Mouse (Mus musculus): Measurements from ENCODE around the gene Osbpl6.

Osbpl6 gene

DNA sequence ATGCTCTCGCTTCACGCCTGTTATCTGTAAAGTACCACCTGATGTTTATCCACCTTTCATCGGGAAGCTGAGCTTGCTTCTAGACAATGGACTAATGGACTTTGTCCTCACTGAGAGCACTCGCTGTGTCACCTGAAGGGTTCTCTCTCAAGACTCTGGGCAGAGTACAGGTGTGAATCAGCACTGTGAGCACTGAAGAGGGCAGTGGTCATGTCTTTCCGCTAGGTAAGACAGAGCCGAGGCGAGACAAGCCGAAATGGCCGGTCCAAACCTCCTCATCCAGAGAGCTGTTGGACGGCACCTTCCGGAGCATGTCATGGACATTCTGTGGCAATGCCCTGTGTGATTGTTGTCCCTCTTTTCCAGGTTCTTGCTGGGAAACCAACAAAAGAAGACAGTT, 92.6 kb downstream of the Osbpl6 start:
- DNase-seq (ENCODE audit: low read depth, low spot score) = no peak

DNA sequence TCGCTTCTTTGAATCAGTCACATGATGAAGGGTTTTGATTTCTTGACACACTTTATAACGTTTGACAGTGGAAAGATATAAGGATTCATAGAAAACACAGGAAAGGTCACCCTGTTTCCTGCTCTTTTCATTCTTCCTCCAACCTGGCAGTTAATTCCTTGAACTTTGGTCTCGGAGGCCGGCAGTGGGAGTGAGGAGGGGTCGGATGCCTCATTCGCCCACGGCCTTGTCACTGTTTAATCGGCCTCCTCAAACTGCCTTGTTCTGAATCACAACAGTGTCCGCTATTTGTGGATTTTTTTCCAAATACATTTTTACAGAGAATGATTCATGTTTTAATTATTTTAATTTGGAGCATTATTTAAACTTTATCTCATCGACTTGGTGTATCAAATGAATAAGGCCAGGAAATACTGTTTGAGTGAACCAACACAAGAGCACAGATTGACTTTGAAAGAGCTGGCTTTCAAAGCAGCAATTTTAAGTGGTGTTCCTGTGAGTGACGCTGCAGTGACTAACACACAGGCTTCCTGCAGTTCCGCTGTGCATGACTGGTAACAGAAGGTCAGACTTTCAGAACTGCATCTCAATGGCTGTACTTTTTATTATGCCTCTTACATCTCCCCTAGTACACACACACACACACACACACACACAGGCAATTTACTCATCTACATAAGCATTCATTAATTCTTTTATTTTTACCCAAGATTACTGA, 98.0 kb downstream of the Osbpl6 start:
- no peak for DNase-seq (ENCODE audit: low read depth, low spot score)

DNA sequence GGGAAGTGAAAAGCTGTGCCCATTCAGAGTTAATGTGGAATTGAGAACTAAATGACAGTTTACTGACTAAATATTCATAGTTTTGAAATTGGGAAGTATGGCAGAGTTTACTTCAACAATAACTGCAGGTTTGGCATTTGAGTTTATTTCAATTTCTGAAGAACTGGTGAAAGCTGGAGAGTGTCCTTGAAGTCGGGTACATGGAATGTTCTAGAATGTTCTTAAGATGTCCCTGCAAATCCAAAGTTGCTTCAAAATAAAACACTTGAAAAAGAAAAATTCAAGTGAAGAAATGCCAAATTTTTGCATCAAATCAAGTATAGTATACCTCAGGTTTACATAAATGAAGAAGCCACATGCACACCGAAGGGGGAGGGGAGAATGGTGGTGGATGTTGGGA, 98.7 kb downstream of the Osbpl6 start:
- DNase-seq (ENCODE audit: low read depth, low spot score) = no peak

DNA sequence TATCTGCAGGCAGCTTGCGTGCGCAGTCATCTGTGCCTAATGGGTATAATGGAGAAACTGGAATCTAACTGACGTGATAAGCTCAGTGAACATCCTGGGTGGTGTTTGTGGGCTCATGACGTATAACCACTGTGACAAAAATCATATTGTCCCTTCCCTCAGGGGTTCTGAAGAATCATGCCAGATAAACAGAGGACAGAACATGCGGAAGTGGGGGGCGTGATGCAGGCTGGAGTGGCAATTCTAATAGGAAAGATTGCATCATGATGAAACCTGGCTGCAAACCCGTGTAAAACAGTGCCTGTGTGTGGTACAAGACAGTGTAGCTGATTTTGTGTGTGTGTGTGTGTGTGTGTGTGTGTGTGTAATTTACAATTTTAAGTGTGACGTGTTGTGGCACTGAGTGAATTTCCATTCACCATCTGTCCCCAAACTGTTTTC, 105.0 kb downstream of the Osbpl6 start:
- no peak for DNase-seq (ENCODE audit: low read depth, low spot score)

DNA sequence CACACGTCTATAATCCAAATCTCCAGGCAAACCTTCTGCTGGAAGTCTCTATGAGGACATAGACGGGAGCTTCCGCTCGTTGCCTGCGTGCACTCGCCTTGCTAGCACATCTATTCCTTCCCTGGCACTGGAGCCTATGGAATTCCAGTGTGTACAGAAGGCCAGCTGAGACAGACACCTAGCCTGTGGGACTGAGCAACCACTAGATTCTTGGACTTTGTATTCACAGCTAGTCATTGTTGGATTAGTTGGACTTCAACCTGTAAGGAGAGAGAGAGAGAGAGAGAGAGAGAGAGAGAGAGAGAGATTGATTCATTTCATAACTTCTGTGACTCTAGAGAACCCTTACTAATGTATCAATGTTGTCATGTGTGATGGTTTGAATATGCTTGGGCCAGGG, 105.8 kb downstream of the Osbpl6 start:
- no peak for DNase-seq (ENCODE audit: low read depth, low spot score)

DNA sequence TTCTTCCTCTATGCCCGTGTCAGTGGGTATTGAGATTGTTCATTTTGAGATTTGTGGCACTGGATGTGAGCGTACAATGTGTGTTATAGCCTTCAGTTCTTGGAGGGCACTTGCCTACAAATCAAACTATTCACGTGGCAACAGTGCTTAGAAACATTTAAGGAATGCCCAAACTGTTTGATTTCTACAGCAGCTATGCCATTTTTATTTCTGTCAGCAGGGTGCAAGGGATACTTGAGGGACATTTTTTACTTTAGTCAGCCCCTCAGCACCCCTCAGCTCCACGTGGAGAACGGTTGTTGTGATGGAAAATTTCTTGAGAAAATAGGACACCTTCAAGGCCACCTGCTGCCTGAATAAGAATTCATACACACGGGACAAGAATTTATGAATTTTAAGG, 106.6 kb downstream of the Osbpl6 start:
- no peak for DNase-seq (ENCODE audit: low read depth, low spot score)

DNA sequence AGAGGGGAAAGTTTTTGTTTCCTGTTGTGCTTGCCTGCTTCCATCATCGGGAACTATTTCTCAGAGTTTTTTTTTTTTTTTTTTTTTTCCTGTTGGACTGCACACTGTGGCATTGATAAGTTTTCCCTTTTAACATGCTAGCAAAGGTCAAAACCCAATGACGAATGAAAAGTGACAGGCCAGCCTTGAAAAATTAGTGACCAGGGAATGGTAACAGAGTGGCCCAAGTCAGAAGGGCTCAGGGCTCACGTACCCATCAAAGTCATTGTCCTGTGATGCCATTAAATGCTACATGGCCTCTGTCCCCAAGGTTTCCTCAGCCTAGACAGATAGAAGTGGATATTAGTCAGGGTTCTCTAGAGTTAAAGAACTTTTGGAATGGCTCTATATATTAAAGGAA, 107.0 kb downstream of the Osbpl6 start:
- DNase-seq (ENCODE audit: low read depth, low spot score) = no peak

DNA sequence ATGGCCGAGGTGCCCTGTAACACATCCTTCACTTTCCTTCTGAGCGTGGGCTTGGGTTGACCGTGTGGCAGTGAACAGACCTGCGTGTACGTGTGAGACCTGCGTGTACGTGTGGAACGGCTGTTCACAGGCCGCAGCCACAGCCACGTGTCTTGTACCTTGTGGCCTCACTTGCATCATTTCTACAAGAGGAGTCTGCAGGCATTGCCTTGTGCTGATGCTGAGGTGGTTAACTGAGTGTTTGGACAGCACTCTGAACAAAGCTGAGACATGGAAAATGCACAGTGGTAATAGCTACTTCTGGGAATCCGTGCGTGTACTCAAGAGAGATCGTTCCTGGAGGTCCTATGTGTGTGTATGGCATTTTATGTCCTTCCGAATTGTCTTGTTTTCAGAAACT, 111.2 kb downstream of the Osbpl6 start:
- DNase-seq (ENCODE audit: low read depth, low spot score) = no peak

DNA sequence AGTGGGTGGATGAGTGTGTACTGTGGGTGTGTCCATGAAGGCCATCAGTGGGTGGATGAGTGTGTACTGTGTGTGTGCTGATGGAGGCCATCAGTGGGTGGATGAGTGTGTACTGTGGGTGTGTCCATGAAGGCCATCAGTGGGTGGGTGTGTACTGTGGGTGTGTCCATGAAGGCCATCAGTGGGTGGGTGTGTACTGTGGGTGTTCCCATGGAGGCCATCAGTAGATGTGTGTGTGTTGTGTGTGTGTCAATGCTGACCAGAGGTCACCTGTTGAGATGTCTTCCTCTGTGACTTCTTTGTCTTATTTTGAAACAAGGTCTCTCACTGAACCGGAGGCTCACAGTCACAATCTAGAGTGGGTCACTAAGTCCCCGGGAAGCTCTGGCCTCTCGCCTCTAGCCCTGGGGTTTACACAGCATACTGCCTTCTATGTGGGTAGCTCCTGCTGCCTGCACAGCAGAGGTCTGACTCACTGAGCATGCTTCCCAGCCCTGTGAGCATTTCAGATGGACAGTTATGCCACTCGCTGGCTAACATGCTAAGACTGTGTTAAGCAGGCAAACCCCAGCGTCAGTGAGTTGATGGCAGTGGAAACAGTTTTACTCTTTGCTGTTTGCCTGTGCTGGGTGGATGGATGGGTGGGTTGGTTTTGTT, 112.2 kb downstream of the Osbpl6 start:
- no peak for DNase-seq (ENCODE audit: low read depth, low spot score)

DNA sequence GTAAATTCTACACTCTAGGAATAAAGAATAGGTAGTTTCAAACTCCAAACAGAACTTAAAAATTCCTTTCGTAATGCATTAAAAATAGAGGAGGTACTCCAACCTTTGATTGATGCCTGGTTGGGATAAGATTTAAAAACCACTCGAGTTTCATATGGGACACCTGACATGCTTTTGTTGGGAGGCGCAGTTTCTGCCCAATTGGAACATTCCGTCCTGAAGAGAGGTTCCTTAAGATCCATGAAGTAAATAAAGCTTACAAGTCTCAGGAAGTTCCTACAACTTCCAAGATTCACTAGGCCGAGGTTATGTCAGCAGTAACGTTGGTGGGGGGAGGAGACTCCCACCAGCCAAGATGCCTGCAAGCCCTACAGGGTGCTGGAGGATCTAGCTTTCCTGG, 115.3 kb downstream of the Osbpl6 start:
- no peak for DNase-seq (ENCODE audit: low read depth, low spot score)

DNA sequence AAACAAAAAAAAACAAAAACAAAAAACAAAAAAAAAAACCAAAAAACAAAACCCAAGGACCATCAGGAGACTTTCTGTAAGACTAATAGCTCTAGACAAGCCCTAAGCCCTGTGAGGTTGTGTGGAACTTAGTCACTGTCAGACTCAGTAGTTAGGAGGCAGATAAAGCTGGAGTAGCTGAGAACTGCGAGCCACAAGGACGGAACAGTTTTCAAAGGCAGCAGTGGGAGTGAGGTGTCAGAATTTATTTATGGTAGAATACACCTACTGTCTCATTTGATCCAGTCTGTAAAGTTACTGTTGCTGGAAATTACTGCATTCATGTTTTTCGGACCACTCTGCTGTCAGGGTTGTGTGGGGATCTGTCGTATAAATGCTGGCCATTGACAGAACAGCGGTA, 118.1 kb downstream of the Osbpl6 start:
- DNase-seq (ENCODE audit: low read depth, low spot score) = no peak

DNA sequence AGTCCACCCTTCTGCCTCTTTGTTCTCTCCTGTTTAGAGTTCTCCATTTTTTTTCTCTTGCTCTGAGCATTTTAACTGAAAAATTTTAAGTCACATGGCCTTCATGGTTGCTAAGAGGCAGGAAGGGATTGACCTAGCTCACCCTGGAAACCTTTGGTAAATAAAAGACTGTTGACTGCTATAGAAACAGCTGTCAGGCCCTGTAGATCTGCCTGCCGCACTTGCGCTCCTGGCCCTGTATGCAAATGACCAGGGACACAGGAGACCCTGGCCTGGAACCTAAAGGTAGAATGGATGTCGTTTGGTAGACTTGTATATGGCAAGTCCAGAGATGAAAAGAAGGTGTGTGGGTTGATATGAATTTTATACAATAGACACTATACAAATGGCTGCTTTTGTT, 119.3 kb downstream of the Osbpl6 start:
- DNase-seq (ENCODE audit: low read depth, low spot score) = no peak

DNA sequence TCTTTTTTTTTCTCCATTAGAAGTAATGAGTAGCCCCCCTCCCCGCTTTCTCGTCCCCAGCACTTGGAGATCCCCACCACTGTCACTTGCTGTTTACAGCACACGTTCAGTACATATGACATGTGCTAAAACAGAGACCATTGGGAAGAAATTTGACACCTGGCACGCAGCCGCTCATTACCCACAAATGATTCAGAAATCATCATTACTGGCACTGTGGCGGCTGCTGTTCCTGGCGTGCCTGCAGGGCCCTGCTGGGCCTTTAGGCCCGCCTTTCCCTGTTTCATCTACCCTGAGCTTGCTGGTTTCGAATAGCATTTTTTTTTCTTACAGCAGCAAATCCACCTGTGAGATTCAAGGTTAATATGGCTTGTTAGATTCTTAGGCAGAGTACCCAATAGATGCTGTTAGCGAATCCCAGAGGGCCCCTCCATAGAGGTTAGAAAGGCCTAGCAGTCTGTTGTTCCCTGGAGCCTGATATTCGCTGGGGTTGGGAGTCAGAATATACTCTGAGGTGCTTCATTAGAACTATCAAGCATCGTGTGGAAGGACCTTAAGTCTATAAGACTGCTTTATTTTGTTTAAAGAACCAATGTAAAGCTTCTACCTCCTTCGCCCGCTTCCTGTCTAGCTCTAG, 126.3 kb downstream of the Osbpl6 start:
- DNase-seq (ENCODE audit: low read depth, low spot score) = no peak

DNA sequence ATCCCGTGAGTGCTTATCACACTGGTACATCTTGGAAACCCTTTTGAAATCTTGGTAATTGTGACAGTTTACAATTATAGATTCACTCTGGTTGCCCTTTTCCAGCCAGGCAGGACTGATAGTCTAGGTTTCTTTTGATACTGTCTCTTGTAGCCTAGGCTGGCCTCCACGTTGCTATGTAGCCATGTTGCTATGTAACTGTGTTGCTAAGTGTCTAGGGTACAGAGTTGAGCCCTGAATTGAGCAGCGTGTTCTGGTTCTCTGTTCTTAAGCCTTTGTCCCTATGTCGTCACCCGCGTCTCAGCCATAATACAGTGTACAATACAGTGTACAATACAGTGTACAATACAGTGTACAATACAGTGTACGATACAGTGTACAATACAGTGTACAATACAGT, 128.6 kb downstream of the Osbpl6 start:
- no peak for DNase-seq (ENCODE audit: low read depth, low spot score)

DNA sequence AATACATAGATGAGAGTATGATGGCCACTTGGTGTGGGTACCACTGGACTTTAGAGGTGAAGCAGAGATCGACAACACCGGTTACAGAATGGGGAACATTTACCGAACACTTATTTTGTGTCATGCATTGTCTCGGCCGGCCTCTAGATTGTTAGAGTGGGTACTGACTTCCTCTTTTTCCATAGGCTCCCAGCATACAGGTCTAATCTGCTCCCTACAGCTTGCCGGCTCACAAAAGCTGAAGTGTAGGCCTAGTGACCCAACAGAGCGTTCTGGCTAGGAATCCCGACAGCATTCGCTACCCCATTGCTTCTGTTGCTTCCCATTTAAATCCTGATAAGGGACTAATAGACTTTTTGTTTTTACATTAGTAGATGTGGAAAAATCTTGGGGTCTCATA, 135.6 kb downstream of the Osbpl6 start:
- DNase-seq (ENCODE audit: low read depth, low spot score) = no peak

DNA sequence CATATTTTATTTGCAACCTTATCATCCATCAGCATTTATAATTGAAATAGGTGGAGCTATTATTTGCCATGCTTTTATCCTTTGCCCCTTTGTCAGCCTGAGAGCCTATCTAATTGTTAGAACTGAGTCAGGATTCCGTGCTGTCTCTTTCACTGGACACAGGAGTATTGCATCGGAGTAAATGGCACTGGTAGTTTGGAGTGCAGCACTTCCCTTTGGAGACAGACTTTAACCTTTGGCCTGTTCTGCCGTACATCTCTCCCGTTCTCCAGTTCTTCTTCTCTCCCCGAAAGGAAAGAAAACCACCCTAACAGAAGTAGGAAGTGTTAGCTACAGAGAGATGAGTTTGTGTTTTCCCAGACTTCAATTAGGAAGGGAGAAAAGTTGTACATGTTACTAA, 136.6 kb downstream of the Osbpl6 start:
- DNase-seq (ENCODE audit: low read depth, low spot score) = no peak

DNA sequence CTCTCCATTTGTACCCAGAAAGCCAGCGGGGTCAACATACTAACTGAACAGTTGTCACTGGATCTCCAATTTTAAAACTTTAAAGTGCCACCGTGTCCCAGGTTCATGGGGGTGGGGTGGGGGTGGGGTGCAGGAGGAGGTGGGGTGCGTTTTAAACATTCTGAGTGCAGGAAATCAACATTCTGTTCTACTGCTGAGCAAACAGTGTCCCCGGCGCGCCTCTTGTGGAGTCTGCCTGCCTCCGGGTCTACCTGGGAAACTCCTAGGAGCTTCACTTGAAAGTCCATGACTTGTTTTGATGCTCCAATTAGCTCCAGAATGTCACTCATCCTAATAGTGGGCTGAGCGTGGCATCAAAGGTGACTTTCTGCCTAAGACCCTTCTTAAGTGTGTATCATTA, 139.2 kb downstream of the Osbpl6 start:
- no peak for DNase-seq (ENCODE audit: low read depth, low spot score)

DNA sequence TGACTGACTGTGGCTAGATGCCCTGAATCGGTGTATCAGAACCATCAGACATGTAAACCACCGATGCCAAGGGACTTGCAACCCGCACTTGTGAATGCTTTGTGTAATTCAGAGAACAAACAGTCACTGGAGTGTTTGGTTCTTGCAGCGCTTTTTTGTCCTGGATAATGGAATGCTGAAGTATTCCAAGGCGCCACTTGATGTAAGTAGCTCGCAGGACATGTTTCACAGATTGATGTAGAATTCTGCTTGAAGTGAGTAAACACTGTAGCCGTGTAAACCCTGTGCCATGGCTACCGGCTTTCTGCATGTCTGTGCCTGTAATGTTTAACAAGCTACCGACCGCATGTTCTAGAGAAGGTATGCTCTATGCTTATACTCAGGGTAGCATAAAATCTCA, 141.9 kb downstream of the Osbpl6 start:
- no peak for DNase-seq (ENCODE audit: low read depth, low spot score)

DNA sequence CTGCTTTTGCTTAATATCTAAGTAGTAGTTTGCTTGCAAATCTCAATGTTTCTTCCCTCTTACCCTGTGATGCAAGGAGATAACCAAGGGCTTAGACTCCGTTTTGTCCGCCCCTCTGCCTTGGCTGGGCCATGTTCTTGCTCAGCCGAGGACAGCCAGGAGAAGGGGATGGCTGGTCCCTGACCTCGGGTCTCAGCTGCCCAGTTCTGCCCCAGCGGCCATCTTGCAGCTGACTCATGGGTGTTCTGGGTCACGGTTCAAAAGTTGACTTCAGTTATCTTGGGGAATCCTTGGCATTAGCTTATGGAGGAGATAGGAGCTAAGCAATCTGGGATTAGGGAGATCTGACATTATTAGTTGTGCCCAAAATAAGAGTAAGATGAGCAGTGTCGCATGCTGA, 142.5 kb downstream of the Osbpl6 start:
- DNase-seq (ENCODE audit: low read depth, low spot score) = no peak

DNA sequence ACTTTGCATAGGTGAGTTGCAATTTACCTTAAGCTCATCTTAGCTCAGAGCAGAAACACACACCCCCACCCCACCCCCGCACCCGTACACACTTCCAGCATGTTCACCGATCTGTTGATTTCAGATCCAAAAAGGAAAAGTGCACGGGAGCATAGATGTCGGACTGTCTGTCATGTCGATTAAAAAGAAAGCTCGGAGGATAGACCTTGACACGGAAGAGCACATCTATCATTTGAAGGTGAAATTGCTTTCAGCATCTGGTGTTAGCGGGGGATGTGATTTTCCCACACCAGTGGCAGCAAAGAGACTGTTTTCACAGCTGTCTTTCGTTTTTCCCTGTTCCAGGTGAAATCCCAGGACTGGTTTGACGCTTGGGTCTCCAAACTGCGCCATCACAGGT, 143.0 kb downstream of the Osbpl6 start:
- DNase-seq (ENCODE audit: low read depth, low spot score) = no peak

DNA sequence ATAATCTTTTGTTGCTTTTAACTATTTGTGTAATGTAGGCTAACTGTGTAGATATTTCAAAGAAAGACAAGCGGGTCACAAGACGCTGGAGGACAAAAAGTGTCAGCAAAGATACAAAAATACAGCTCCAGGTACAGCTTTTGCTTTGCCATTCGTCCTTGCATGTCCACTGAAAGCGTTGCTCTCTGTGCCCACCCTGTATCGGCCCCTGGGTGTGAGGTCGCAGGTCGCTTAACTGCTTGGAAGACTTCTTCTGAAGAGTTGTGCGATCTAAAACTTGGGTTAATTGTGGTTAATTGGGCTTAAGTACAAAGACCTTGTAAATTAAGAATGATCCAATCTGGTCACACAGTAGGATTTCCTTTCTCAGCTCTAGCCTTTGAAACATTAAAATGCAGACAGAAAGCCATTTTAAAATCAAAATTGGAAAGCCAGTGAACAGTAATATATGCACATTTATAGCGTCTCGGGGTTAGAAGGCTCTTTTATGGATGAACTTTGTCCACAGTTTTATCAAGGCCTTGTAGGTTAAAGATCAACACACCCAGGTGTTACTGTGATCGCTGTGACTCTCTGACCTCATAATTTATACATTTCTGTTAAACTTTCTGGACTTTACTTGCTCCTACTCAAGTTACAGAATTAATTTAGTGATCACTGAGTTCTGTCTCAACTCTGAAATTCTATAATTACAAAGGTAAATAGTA, 149.7 kb downstream of the Osbpl6 start:
- no peak for DNase-seq (ENCODE audit: low read depth, low spot score)

DNA sequence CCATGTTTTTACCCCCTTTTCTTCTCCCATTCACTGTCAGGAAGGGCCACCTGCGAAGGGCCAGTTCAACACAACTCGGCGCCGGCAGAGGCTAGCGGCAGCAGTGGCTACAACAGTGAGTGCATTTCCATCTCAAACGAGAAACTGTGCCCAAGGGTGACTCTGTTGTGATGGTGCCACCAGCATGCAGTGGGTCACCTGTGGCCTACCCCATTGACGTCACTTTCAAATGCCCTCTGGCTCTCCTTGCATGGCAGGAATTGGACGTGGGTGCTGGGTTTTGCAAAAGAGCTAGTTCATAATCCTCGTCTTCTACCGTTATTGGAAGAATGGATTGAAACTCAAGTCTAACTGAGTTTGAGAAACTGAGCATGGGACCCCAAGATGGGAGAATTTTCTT, 153.8 kb downstream of the Osbpl6 start:
- no peak for DNase-seq (ENCODE audit: low read depth, low spot score)

DNA sequence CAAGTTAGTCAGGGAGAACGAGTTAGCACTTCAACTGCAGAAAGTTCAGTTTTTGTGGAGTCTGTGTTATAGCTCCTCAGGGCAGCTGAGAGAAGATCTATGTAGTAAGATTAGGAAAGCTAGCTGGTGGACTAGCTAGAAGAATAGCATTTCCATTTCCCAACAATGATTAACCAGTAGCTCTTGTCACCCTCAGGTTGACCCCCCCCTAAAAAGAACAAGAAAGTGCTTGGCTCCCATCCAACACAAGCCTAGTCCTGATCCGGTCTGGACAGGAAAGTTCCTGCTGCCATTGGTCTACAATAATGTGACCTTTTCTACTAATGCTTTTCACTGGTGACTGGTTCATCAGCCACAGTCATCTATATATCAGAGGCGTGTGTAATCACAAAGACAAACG, 157.6 kb downstream of the Osbpl6 start:
- no peak for DNase-seq (ENCODE audit: low read depth, low spot score)

Measured in WW6 (cell line).